ENCODE assay signal across 26 mouse cellular contexts in genomic region chr17:14576159-14576558, GRCm38 (mm10).
DNase-seq lines count a peak whose midpoint lies in the region; ATAC-seq and TF ChIP-seq lines count a peak whose summit lies in the region.
"Had no signal": no experiment of that assay in that cellular context is flagged by ENCODE, and none has a peak within 500 bp of the region (broad histone marks: within the 10 kb centered on the region; RNA-seq: fewer than 3 reads in every experiment).

No protein-coding gene starts in this region.

- no peak overlapping the region for H3K9ac ChIP-seq in embryonic facial prominence, embryonic 15.5 days
- H3K9ac ChIP-seq in kidney, embryonic 14.5 days (ENCODE audit: low read depth, low read length): no peak overlapping the region
- H3K9ac ChIP-seq: forebrain, postnatal 0 days; heart, embryonic 12.5 days; hindbrain, embryonic 14.5 days had no signal

- H3ac ChIP-seq in myocyte (ENCODE audit: control insufficient read depth, insufficient read length): no peak overlapping the region

- H3K27ac ChIP-seq in embryonic facial prominence, embryonic 15.5 days (replicated peaks): 0 out of 2 replicates have a peak overlapping the region, but pooled peaks have one; percentile 7
- H3K27ac ChIP-seq in embryonic facial prominence, embryonic 10.5 days (replicated peaks): no peak overlapping the region
- H3K27ac ChIP-seq in kidney, embryonic 14.5 days (ENCODE audit: low read depth, low read length): no peak overlapping the region
- H3K27ac ChIP-seq: gastrocnemius, adult 2 months; hindbrain, embryonic 14.5 days; hindbrain, postnatal 0 days had no signal

- no peaks in the 10 kb centered on the region for H3K36me3 ChIP-seq in embryonic facial prominence, embryonic 15.5 days
- no peaks in the 10 kb centered on the region for H3K36me3 ChIP-seq in embryonic facial prominence, embryonic 10.5 days (replicated peaks)
- no peaks in the 10 kb centered on the region for H3K36me3 ChIP-seq in kidney, embryonic 14.5 days (ENCODE audit: control insufficient read depth, insufficient read depth, low read length)
- no peaks in the 10 kb centered on the region for H3K36me3 ChIP-seq in myocyte (ENCODE audit: control insufficient read depth, insufficient read depth)
- H3K36me3 ChIP-seq: G1E; heart, embryonic 12.5 days had no signal

- DNase-seq in embryonic facial prominence, embryonic 10.5 days (ENCODE audit: low spot score): no peak
- peak; percentile 11 for DNase-seq in kidney, adult 9 months
- peak; percentile 78 for DNase-seq in 3T3-L1 (ENCODE audit: low read depth, low spot score)
- no peak for DNase-seq in right cerebral cortex, adult 2 months (ENCODE audit: low spot score in 2 of 2)
- DNase-seq: adrenal gland, adult 2 months; adrenal gland, postnatal 14 days; B cell, adult 2 months; cerebellum, adult 11-12 months; cerebellum, adult 8-10 months; cerebellum, postnatal 10 days; cerebellum, postnatal 36 days; embryo, embryonic 11 days; forebrain, postnatal 0 days; gastrocnemius, adult 2 months; gastrocnemius, postnatal 14 days; heart, postnatal 14 days; heart, postnatal 4 days had no signal

- WGBS in embryonic facial prominence, embryonic 15.5 days: 69% methylated on average over 2 of the region's 2 CpGs
- WGBS in embryonic facial prominence, embryonic 10.5 days: 89% methylated on average over 2 of the region's 2 CpGs
- WGBS in kidney, embryonic 14.5 days: 72% methylated on average over 2 of the region's 2 CpGs

- H3K27me3 ChIP-seq in embryonic facial prominence, embryonic 15.5 days: 0 out of 2 replicates have a peak, but pooled peaks cover 3% of the 10 kb centered on the region
- no peaks in the 10 kb centered on the region for H3K27me3 ChIP-seq in embryonic facial prominence, embryonic 10.5 days (replicated peaks; ENCODE audit: low read depth, poor library complexity, severe bottlenecking)
- no peaks in the 10 kb centered on the region for H3K27me3 ChIP-seq in kidney, embryonic 14.5 days (ENCODE audit: control insufficient read depth, insufficient read depth, low read length)
- no peaks in the 10 kb centered on the region for H3K27me3 ChIP-seq in myocyte (ENCODE audit: control insufficient read depth, insufficient read depth, insufficient read length)
- H3K27me3 ChIP-seq: CH12.LX; heart, embryonic 12.5 days had no signal

- H3K9me3 ChIP-seq in embryonic facial prominence, embryonic 15.5 days (replicated peaks): no peaks in the 10 kb centered on the region
- no peaks in the 10 kb centered on the region for H3K9me3 ChIP-seq in embryonic facial prominence, embryonic 10.5 days
- H3K9me3 ChIP-seq in kidney, embryonic 14.5 days (ENCODE audit: control insufficient read depth, low read length): no peaks in the 10 kb centered on the region
- H3K9me3 ChIP-seq: G1E; heart, embryonic 12.5 days had no signal

- H3K4me1 ChIP-seq in embryonic facial prominence, embryonic 15.5 days: 0 out of 2 replicates have a peak, but pooled peaks cover 13% of the 10 kb centered on the region
- no peaks in the 10 kb centered on the region for H3K4me1 ChIP-seq in embryonic facial prominence, embryonic 10.5 days
- no peaks in the 10 kb centered on the region for H3K4me1 ChIP-seq in kidney, embryonic 14.5 days (ENCODE audit: control insufficient read depth, insufficient read depth, low read length)

- no peak overlapping the region for H3K4me2 ChIP-seq in embryonic facial prominence, embryonic 15.5 days (replicated peaks)
- H3K4me2 ChIP-seq in kidney, embryonic 14.5 days (replicated peaks; ENCODE audit: low read depth, low read length): no peak overlapping the region
- peak overlapping the region; percentile 10 for H3K4me2 ChIP-seq in myocyte (ENCODE audit: low read depth)
- H3K4me2 ChIP-seq: heart, embryonic 12.5 days; hindbrain, embryonic 14.5 days had no signal

- no peak overlapping the region for H3K4me3 ChIP-seq in embryonic facial prominence, embryonic 15.5 days (replicated peaks)
- no peak overlapping the region for H3K4me3 ChIP-seq in embryonic facial prominence, embryonic 10.5 days
- H3K4me3 ChIP-seq in kidney, embryonic 14.5 days (ENCODE audit: low read length): no peak overlapping the region
- H3K4me3 ChIP-seq in myocyte: no peak overlapping the region
- H3K4me3 ChIP-seq: gastrocnemius, adult 2 months; heart, embryonic 12.5 days had no signal

- H3K79me2 ChIP-seq in myocyte (ENCODE audit: control insufficient read depth, insufficient read depth): no peaks in the 10 kb centered on the region

- ATAC-seq in embryonic facial prominence, embryonic 15.5 days (ENCODE audit: insufficient number of reproducible peaks, low FRiP score, low TSS enrichment, low read depth): no peak
- ATAC-seq in kidney, embryonic 14.5 days (ENCODE audit: low FRiP score, low TSS enrichment): no peak
- ATAC-seq: forebrain, embryonic 14.5 days; forebrain, postnatal 0 days; hindbrain, postnatal 0 days had no signal

- no peak for TF ChIP-seq POLR2A in myocyte (IDR thresholded peaks at IDR 0.05; ENCODE audit: insufficient read length, low read depth)

TF ChIP-seq in myocyte, 11 proteins besides CTCF, POLR2A, EP300 and RAD21:
- TF ChIP-seq TCF3 (IDR thresholded peaks at IDR 0.05; ENCODE audit: insufficient read length, low read depth) (no peak), USF1 (IDR thresholded peaks at IDR 0.05; ENCODE audit: low read depth) (no peak), CEBPB (IDR thresholded peaks at IDR 0.05; ENCODE audit: insufficient read depth, poor library complexity, severe bottlenecking) (no peak), SRF (IDR thresholded peaks at IDR 0.05; ENCODE audit: control insufficient read depth, insufficient read length, low read depth) (no peak), REST (IDR thresholded peaks at IDR 0.05; ENCODE audit: insufficient read depth, insufficient read length) (no peak), E2F4 (IDR thresholded peaks at IDR 0.05; ENCODE audit: insufficient read depth) (no peak), MYOG (IDR thresholded peaks at IDR 0.05; ENCODE audit: control insufficient read depth in 1 of 3, insufficient read depth in 1 of 3, insufficient read length in 2 of 3, low read depth in 2 of 3) (no peak), TCF12 (IDR thresholded peaks at IDR 0.05; ENCODE audit: insufficient read depth, poor library complexity, severe bottlenecking) (no peak), POLR2AphosphoS2 (IDR thresholded peaks at IDR 0.05; ENCODE audit: insufficient read length, low read depth) (no peak), MAX (IDR thresholded peaks at IDR 0.05; ENCODE audit: low read depth) (no peak), MYOD1 (IDR thresholded peaks at IDR 0.05; ENCODE audit: control insufficient read depth in 1 of 3, insufficient read length in 2 of 3, low read depth in 2 of 3) (no peak)

Comparison
In these comparisons a context has a peak if more than half of its experiments do, and no peak if none do; other contexts are left out.
1. DNase-seq: peak in kidney, adult 9 months (single experiment) and 3T3-L1 (single experiment); none in embryonic facial prominence, embryonic 10.5 days (single experiment) and right cerebral cortex, adult 2 months (0 of 2).